Mouse (Mus musculus) spleen, adult 10 weeks (tissue): ENCODE results near the gene Pnpla1. TPM values are rescaled to one million over a fixed set of nuclear protein-coding genes. Genes with fewer than 3 reads are reported as not detected.

Experiments used
- polyA plus RNA-seq: library from polyadenylated mRNA; stranded (reverse); fragments of 350-450 nt; fragmentation: Illumina TruSeq; extraction: RNeasy Lipid Tissue Mini Kit (QIAGEN cat#74804); gene quantifications from one replicate; pipeline ENCODE4 v1.2.3, GENCODE M21; 2015; ENCODE audit warnings: low replicate concordance; ENCODE audit not compliant: insufficient read depth

Pnpla1 gene
- polyA plus RNA-seq: not detected

DNA sequence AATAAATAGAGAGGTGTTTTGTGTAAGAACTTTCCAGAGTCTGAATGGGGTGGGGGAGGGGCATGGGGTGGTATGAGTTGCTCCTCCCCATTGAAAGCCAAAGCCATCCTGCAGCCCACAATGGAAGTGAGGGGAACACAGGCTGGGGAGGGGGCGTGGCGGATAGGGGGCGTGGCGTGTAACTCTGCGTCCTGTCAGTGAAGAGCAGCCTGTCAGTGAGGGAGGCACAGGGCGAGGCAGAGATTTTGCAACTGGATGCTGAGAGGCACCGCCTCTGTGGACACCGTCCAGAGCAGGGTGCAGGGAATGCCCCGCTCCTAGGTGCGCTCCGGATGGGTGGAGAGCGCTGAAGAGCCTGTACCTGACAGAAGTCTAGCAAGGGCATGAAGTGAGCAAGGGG is at the start of gene Pnpla1:
TSS of gene Pnpla1 (plus strand) at position 207 of the 400 bp plus-strand sequence.

DNA sequence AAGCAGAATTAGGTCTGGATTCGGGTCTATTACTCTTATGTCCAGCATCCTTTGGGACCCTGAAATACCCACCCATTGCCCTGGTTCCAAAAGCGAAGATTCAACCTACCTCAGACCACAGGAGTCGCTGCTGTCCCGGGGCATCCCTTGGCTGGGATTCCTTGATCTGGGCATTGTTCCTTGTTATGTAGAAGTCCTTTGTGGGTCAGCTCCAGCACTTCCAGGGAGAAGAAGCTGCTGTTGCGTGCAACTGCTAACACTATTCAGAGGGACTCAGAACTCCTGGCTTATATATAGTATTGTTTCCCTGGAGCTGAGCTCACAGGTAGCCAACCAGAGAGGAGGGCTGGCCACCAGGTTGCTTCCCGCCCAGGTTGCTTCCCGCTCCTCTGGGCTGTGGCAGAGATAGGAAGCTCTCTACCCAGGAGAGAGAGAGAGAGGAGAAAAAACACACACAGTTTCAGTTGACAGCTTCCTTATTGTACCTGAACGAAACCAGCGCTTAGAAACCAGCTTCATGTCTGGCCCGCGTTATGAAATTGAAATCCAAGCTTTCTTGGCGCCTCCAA is 56.9 kb downstream of the Pnpla1 start, which contains the start of gene 4930539E08Rik:
TSS of gene 4930539E08Rik (minus strand) at position 265 of the 569 bp plus-strand sequence.

Other genes starting within 250 kb of the Pnpla1 start
- 186 TPM for gene Srpk1, start 235.7 kb upstream of the Pnpla1 start, polyA plus RNA-seq
- 0.84 TPM for gene Slc26a8, start 168.2 kb upstream of the Pnpla1 start, polyA plus RNA-seq
- gene Mapk14, start 167.1 kb upstream of the Pnpla1 start, polyA plus RNA-seq: 178 TPM
- gene AC170998.1, start 132.3 kb upstream of the Pnpla1 start, polyA plus RNA-seq: 3.3 TPM
- gene Mapk13, start 89.1 kb upstream of the Pnpla1 start, polyA plus RNA-seq: 1.0 TPM
- gene Brpf3, start 57.3 kb upstream of the Pnpla1 start, polyA plus RNA-seq: 44.6 TPM
- 0.88 TPM for gene 4930539E08Rik, start 56.9 kb downstream of the Pnpla1 start, polyA plus RNA-seq
- not detected for gene Pxt1, start 85.4 kb downstream of the Pnpla1 start, polyA plus RNA-seq
- 83.5 TPM for gene Kctd20, start 93.5 kb downstream of the Pnpla1 start, polyA plus RNA-seq
- 302 TPM for gene Stk38, start 149.6 kb downstream of the Pnpla1 start, polyA plus RNA-seq
- gene Srsf3, start 174.2 kb downstream of the Pnpla1 start, polyA plus RNA-seq: 421 TPM
- 10.3 TPM for gene Cdkn1a, start 232.6 kb downstream of the Pnpla1 start, polyA plus RNA-seq